Mouse (Mus musculus) MEL (cell line): ENCODE measurements around the gene Phyhipl. TPM values are rescaled to one million over a fixed set of nuclear protein-coding genes. Genes with fewer than 3 reads are reported as not detected.

Experiments
- DNase-seq: peaks from one replicate; pipeline ENCODE4 v3.0.0; 2011; ENCODE audit warnings: low read depth, low spot score
- H3K27ac ChIP-seq: 2 replicates; pipeline ENCODE4 v1.5.1; 2012; ENCODE audit warnings: low read depth, mild to moderate bottlenecking, control low read depth, low read length, moderate library complexity; ENCODE audit not compliant: control insufficient read depth
- H3K27me3 ChIP-seq, 2 experiments: fragments of 150-350 bp in 1 of 2; sonication (generic) in 1 of 2; 2 replicates each; pipeline ENCODE4 v1.6.1; 2012; ENCODE audit warnings: low read length in 2 of 2, mild to moderate bottlenecking in 2 of 2, improper control_type of control experiment in 1 of 2, moderate library complexity in 1 of 2; ENCODE audit not compliant: insufficient read depth in 2 of 2, control insufficient read depth in 1 of 2
- H3K36me3 ChIP-seq, 2 experiments: 2 replicates each; pipeline ENCODE4 v1.6.1; 2012 to 2014; ENCODE audit warnings: low read length in 2 of 2, improper control_type of control experiment in 1 of 2, inconsistent platforms in 1 of 2, mild to moderate bottlenecking in 1 of 2; ENCODE audit not compliant: insufficient read depth in 2 of 2, control insufficient read depth in 1 of 2
- H3K4me1 ChIP-seq, 2 experiments: fragments of 150-350 bp in 1 of 2; sonication (generic) in 1 of 2; 2 replicates each; pipeline ENCODE4 v1.6.1; 2012; ENCODE audit warnings: low read length in 2 of 2, improper control_type of control experiment in 1 of 2, mild to moderate bottlenecking in 1 of 2; ENCODE audit not compliant: insufficient read depth in 2 of 2, control insufficient read depth in 1 of 2
- H3K4me3 ChIP-seq, 2 experiments: fragments of 150-350 bp in 1 of 2; sonication (generic) in 1 of 2; 2 replicates each; pipeline ENCODE4 v1.5.1; 2012; ENCODE audit warnings: low read depth in 2 of 2, low read length in 2 of 2, mild to moderate bottlenecking in 2 of 2, moderate library complexity in 2 of 2, control low read depth in 1 of 2, improper control_type of control experiment in 1 of 2; ENCODE audit not compliant: control insufficient read depth in 1 of 2, insufficient read depth in 1 of 2
- H3K79me2 ChIP-seq: 2 replicates; pipeline ENCODE4 v1.6.1; 2012; ENCODE audit warnings: mild to moderate bottlenecking, low read length, moderate library complexity; ENCODE audit not compliant: control insufficient read depth, poor library complexity, insufficient read depth
- H3K9ac ChIP-seq: 2 replicates; pipeline ENCODE4 v1.6.1; 2012; ENCODE audit warnings: low read depth, mild to moderate bottlenecking, control low read depth, low read length, moderate library complexity; ENCODE audit not compliant: control insufficient read depth, poor library complexity, severe bottlenecking
- H3K9me3 ChIP-seq: fragments of 150-350 bp; sonication (generic); replicated peaks from 2 replicates; pipeline ENCODE4 v1.6.1; 2012; ENCODE audit warnings: mild to moderate bottlenecking, low read length, improper control_type of control experiment, moderate library complexity; ENCODE audit not compliant: insufficient read depth
- BHLHE40 ChIP-seq: IDR thresholded peaks from 2 replicates; pipeline ENCODE4 v1.6.1; 2012; ENCODE audit warnings: low read depth, mild to moderate bottlenecking, inconsistent platforms, low read length, improper control_type of control experiment, borderline replicate concordance
- CHD2 ChIP-seq: IDR thresholded peaks from 2 replicates; pipeline ENCODE4 v1.6.1; 2011; ENCODE audit warnings: low read length, improper control_type of control experiment
- CTCF ChIP-seq, 3 experiments: IDR thresholded peaks in 2 of 3; conservative IDR thresholded peaks in 1 of 3; 2 replicates each; pipeline ENCODE4 v1.5.1; 2011 to 2012; ENCODE audit warnings: low read length in 3 of 3, low read depth in 2 of 3, mild to moderate bottlenecking in 2 of 3, improper control_type of control experiment in 1 of 3, inconsistent platforms in 1 of 3, mixed read lengths in 1 of 3, moderate library complexity in 1 of 3; ENCODE audit not compliant: control insufficient read depth in 1 of 3, insufficient read depth in 1 of 3, poor library complexity in 1 of 3, severe bottlenecking in 1 of 3
- E2F4 ChIP-seq: IDR thresholded peaks from 2 replicates; pipeline ENCODE4 v1.6.1; 2011; ENCODE audit warnings: low read depth, low read length, improper control_type of control experiment, borderline replicate concordance
- ELF1 ChIP-seq: IDR thresholded peaks from 2 replicates; pipeline ENCODE4 v1.6.1; 2014; ENCODE audit warnings: low read depth, mild to moderate bottlenecking, inconsistent platforms, low read length, improper control_type of control experiment, moderate library complexity
- HCFC1 ChIP-seq: IDR thresholded peaks from 2 replicates; pipeline ENCODE4 v1.6.1; 2012; ENCODE audit warnings: low read depth, mild to moderate bottlenecking, inconsistent platforms, low read length, improper control_type of control experiment, moderate library complexity
- KAT2A ChIP-seq: conservative IDR thresholded peaks from 2 replicates; pipeline ENCODE4 v1.6.1; 2012; ENCODE audit warnings: low read depth, low read length, improper control_type of control experiment, inconsistent platforms
- MEF2A ChIP-seq: IDR thresholded peaks from 2 replicates; pipeline ENCODE4 v1.6.1; 2014; ENCODE audit warnings: low read depth, mild to moderate bottlenecking, inconsistent platforms, low read length, improper control_type of control experiment; ENCODE audit not compliant: poor library complexity, insufficient replicate concordance, severe bottlenecking; ENCODE audit errors: extremely low read depth
- MYC ChIP-seq: IDR thresholded peaks from 2 replicates; pipeline ENCODE4 v1.6.1; 2011; ENCODE audit warnings: low read depth, mild to moderate bottlenecking, low read length, improper control_type of control experiment, moderate library complexity
- POLR2A ChIP-seq, 2 experiments: IDR thresholded peaks; 2 replicates each; pipeline ENCODE4 v1.6.1; 2011 to 2012; ENCODE audit warnings: low read length in 2 of 2, mild to moderate bottlenecking in 2 of 2, control low read depth in 1 of 2, improper control_type of control experiment in 1 of 2, low read depth in 1 of 2, moderate library complexity in 1 of 2; ENCODE audit not compliant: control insufficient read depth in 1 of 2, insufficient read depth in 1 of 2, poor library complexity in 1 of 2
- POLR2AphosphoS2 ChIP-seq: IDR thresholded peaks from 2 replicates; pipeline ENCODE4 v1.6.1; 2011; ENCODE audit warnings: low read length, improper control_type of control experiment
- POLR2AphosphoS5 ChIP-seq: IDR thresholded peaks from 2 replicates; pipeline ENCODE4 v1.6.1; 2012; ENCODE audit warnings: low read depth, borderline replicate concordance, mild to moderate bottlenecking, inconsistent platforms, low read length, moderate library complexity, mixed read lengths
- RAD21 ChIP-seq: IDR thresholded peaks from 2 replicates; pipeline ENCODE4 v1.6.1; 2011; ENCODE audit warnings: mild to moderate bottlenecking, low read depth, low read length, improper control_type of control experiment
- RCOR1 ChIP-seq: IDR thresholded peaks from 2 replicates; pipeline ENCODE4 v1.6.1; 2012; ENCODE audit warnings: low read depth, mild to moderate bottlenecking, inconsistent platforms, low read length, improper control_type of control experiment
- SIN3A ChIP-seq: IDR thresholded peaks from 2 replicates; pipeline ENCODE4 v1.6.1; 2012; ENCODE audit warnings: low read length, improper control_type of control experiment, inconsistent platforms
- SMC3 ChIP-seq: IDR thresholded peaks from 2 replicates; pipeline ENCODE4 v1.6.1; 2011; ENCODE audit warnings: low read depth, low read length, improper control_type of control experiment
- TAL1 ChIP-seq: IDR thresholded peaks from 2 replicates; pipeline ENCODE4 v1.6.1; 2012; ENCODE audit warnings: mild to moderate bottlenecking, inconsistent platforms, low read length, moderate library complexity, mixed read lengths
- TBP ChIP-seq: IDR thresholded peaks from 2 replicates; pipeline ENCODE4 v1.8.0; 2011; ENCODE audit warnings: low read depth, low read length, improper control_type of control experiment
- TCF12 ChIP-seq: IDR thresholded peaks from 2 replicates; pipeline ENCODE4 v1.6.1; 2014; ENCODE audit warnings: low read depth, mild to moderate bottlenecking, inconsistent platforms, low read length, improper control_type of control experiment, moderate library complexity
- UBTF ChIP-seq: IDR thresholded peaks from 2 replicates; pipeline ENCODE4 v1.6.1; 2012; ENCODE audit warnings: low read depth, mild to moderate bottlenecking, inconsistent platforms, low read length, improper control_type of control experiment, moderate library complexity, borderline replicate concordance; ENCODE audit not compliant: insufficient read depth
- USF2 ChIP-seq, 2 experiments: IDR thresholded peaks; 2 replicates each; pipeline ENCODE4 v1.6.1; 2011 to 2012; ENCODE audit warnings: improper control_type of control experiment in 2 of 2, low read length in 2 of 2, borderline replicate concordance in 1 of 2, inconsistent platforms in 1 of 2, low read depth in 1 of 2, mild to moderate bottlenecking in 1 of 2; ENCODE audit not compliant: insufficient read depth in 1 of 2
- ZMIZ1 ChIP-seq: IDR thresholded peaks from 2 replicates; pipeline ENCODE4 v1.6.1; 2012; ENCODE audit warnings: low read depth, mild to moderate bottlenecking, inconsistent platforms, low read length, improper control_type of control experiment, moderate library complexity
- polyA plus RNA-seq, 2 experiments: library from polyadenylated mRNA; stranded (reverse) in 1 of 2; unstranded in 1 of 2; fragments of >175 nt in 1 of 2; fragments of >200 nt in 1 of 2; gene quantifications; 2 replicates each; pipeline versions ENCODE4 v1.2.1 to v1.2.4; 2012; ENCODE audit warnings: low replicate concordance in 2 of 2, low read depth in 1 of 2; ENCODE audit not compliant: insufficient read length in 2 of 2, insufficient read depth in 1 of 2, missing spikeins in 1 of 2
- total RNA-seq: library from RNA; depleted of rRNA; stranded (reverse); fragments of 300-350 nt; gene quantifications from 2 replicates; pipeline ENCODE4 v1.2.3, GENCODE M21; 2012; rRNA removed

The Phyhipl gene
- total and polyA plus RNA-seq, 3 experiments = not detected

DNA sequence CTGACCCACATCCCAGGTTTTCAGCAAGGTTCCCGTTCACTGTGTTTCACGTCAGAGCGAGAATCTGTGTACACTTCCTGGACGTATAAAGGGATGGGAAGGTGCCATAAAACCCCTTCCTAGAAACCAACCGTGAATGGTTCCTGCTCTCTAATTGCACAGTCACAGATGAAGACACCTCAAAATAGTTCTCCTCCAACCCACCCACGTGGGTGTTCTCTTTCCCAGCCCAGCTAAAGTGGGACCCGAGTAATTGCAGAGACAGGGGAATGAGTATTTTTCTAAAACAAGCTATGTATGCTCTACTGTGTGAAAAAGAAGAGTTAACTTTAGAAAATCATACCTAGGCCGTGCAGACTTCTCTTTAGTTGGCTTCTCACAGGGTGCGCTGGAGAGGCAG lies 140.9 kb downstream of the Phyhipl start:
- Histone ChIP-seq H3K27me3 (no peaks in the 10 kb centered on the region), H3K9me3 (no peaks in the 10 kb centered on the region), H3K36me3 (no peaks in the 10 kb centered on the region)
- DNase-seq = no peak
- TF ChIP-seq ELF1 = no peak
- TF ChIP-seq RCOR1 = no peak
- TF ChIP-seq UBTF = no peak
- TF ChIP-seq RAD21 = no peak
- TF ChIP-seq POLR2A (IDR thresholded peaks at IDR 0.05; ENCODE audit: control insufficient read depth in 1 of 2, insufficient read depth in 1 of 2, low read depth in 1 of 2, low read length in 2 of 2, poor library complexity in 1 of 2) = no peak
- TF ChIP-seq POLR2AphosphoS2 = no peak
- TF ChIP-seq TAL1 = no peak
- no peak for TF ChIP-seq CTCF (IDR thresholded peaks at IDR 0.05 in 2 of 3, conservative IDR thresholded peaks at IDR 0.05 in 1 of 3; ENCODE audit: control insufficient read depth in 1 of 3, insufficient read depth in 1 of 3, low read depth in 2 of 3, low read length in 3 of 3, poor library complexity in 1 of 3, severe bottlenecking in 1 of 3)
- no peak for TF ChIP-seq ZMIZ1
- TF ChIP-seq SIN3A = no peak
- TF ChIP-seq CHD2 = no peak
- no peak for TF ChIP-seq POLR2AphosphoS5
- TF ChIP-seq MYC = no peak
- TF ChIP-seq TCF12 = no peak
- no peak for TF ChIP-seq BHLHE40
- TF ChIP-seq USF2 (IDR thresholded peaks at IDR 0.05; ENCODE audit: borderline replicate concordance in 1 of 2, insufficient read depth in 1 of 2, low read depth in 1 of 2, low read length in 2 of 2) = no peak
- TF ChIP-seq E2F4 = no peak
- TF ChIP-seq KAT2A = no peak
- TF ChIP-seq MEF2A = no peak
- no peak for TF ChIP-seq TBP
- TF ChIP-seq, all 39 proteins: peak for 0
- Histone ChIP-seq H3K9ac (no peak overlapping the region), H3K4me3 (no peak overlapping the region), H3K79me2 (no peaks in the 10 kb centered on the region), H3K27ac (no peak overlapping the region), H3K4me1 (no peaks in the 10 kb centered on the region)

DNA sequence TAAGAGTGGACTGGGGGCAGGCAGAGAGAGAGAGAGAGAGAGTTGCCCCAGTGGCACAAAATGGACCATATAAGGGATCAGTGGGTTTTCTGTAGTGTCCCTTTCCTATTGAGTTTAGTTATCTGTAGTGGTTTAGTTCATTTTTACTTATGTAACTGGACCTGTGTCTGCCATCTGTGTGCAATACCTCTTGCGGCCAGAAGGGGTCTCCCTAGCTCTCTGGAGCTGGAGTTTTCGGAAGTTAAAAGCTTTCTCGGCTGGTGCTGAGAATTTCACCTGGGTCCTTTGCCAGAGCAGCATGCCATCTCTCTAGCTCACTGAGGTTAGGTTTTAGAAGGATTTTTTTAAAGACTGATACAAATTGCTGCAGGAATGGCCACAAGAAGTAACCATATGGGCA lies 147.9 kb downstream of the Phyhipl start:
- H3K9me3 ChIP-seq = no peaks in the 10 kb centered on the region
- no peak for TF ChIP-seq E2F4
- peak; percentile 17; the same call in 1 of the 2 replicates for TF ChIP-seq SMC3
- peak; percentile 36 to 37 (median 36) for TF ChIP-seq CTCF (IDR thresholded peaks at IDR 0.05 in 2 of 3, conservative IDR thresholded peaks at IDR 0.05 in 1 of 3; ENCODE audit: control insufficient read depth in 1 of 3, insufficient read depth in 1 of 3, low read depth in 2 of 3, low read length in 3 of 3, poor library complexity in 1 of 3, severe bottlenecking in 1 of 3)
- no peak for TF ChIP-seq HCFC1
- TF ChIP-seq, all 39 proteins: peak for 2
- no peak overlapping the region for H3K9ac ChIP-seq
- no peaks in the 10 kb centered on the region for H3K79me2 ChIP-seq
- no peak overlapping the region for H3K4me3 ChIP-seq
- no peaks in the 10 kb centered on the region for H3K27me3 ChIP-seq
- peak; percentile 11 for DNase-seq
- H3K27ac ChIP-seq = no peak overlapping the region
- H3K4me1 ChIP-seq = no peaks in the 10 kb centered on the region
- no peaks in the 10 kb centered on the region for H3K36me3 ChIP-seq

Other genes starting within 250 kb of the Phyhipl start
- not detected in 2 replicates for gene Fam13c, start 215.5 kb downstream of the Phyhipl start, total RNA-seq
- gene Fam13c, start 215.5 kb downstream of the Phyhipl start, polyA plus RNA-seq = not detected